Mouse (Mus musculus) G1E (cell line): ENCODE results near the gene Olr1.

ENCODE experiments used
- CTCF ChIP-seq: IDR thresholded peaks from 2 replicates; pipeline ENCODE4 v1.5.1; 2012; ENCODE audit warnings: low read depth, low read length, inconsistent platforms, mixed read lengths
- GATA1 ChIP-seq: IDR thresholded peaks from 2 replicates; pipeline ENCODE4 v1.6.1; 2012; ENCODE audit warnings: borderline replicate concordance, low read length, inconsistent platforms, mixed read lengths
- POLR2AphosphoS5 ChIP-seq: IDR thresholded peaks from 2 replicates; pipeline ENCODE4 v1.6.1; 2012; ENCODE audit warnings: low read depth, low read length, inconsistent platforms; ENCODE audit not compliant: insufficient replicate concordance

DNA sequence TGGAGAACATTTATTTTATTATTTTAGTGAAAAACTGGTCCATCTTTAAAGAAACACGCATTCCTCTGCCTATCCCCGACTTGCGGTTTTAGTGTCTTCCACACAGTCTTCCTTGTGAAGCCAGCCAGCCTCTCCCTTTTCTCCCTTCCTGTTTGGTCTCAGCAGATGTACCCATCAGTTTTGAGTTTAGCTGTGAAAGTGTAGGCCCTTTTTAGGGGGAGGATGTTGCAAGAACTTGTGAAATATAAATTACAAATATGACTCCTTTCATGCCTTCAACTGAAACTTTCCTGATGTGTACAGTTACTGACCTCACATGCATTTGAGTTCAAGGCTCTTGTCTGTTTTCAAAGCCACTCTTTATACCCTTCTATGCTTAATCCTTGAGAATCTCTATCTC is 8.1 kb upstream of the Olr1 start:
- TF ChIP-seq CTCF (no peak), GATA1 (no peak), POLR2AphosphoS5 (no peak)
